16 mouse cellular contexts compared by ENCODE assay signal in the genomic region with DNA sequence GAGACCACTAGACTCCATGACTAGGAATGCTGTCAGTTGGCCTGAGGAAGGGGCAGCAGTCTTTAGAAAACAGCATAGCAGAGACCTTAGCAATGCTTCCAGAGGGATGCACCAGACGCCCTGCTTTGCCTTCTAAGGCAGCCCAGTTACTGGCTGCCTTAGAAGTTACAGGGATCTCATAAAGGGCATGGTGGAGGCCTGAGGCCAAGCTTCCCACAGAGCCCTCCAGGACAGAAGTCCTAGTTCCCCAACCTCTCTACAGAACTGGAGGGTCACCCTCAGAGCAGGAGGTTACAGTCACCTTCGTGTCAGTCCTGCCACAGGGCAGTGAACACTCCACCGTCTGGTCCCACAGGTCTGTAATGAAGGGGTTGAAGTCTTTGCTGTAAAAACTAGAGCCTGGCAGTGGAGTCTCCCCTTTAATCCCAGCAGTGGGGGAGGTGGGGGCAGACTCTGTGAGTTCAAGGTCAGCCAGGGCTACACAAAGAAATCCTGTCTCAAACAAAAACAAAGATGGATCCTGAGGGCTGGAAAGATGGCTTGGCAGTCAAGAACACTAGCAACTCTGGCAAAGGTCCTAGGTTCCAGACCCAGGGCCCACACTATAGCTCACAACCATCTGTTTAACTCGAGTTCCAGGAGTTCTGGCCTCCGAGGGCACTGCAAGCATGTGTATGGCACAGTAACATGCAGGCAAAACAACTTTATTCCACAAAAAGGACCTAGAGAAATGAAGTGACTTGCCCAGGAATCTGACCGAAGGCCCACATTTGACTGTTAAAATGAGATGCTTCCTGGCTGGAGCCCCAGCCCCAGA. TPM values are rescaled to one million over a fixed set of nuclear protein-coding genes. Genes with fewer than 3 reads are reported as not detected.
A peak's percentile ranks its signal among the peaks of the same experiment; 100 is the strongest.
DNase-seq lines count a peak whose midpoint lies in the region; ATAC-seq and TF ChIP-seq lines count a peak whose summit lies in the region.
"Had no signal": no experiment of that assay in that cellular context is flagged by ENCODE, and none has a peak within 500 bp of the region (broad histone marks: within the 10 kb centered on the region; RNA-seq: fewer than 3 reads in every experiment).

No protein-coding gene starts in this region.

- H3K27me3 ChIP-seq in liver, postnatal 0 days (ENCODE audit: insufficient read depth, low read length): no peaks in the 10 kb centered on the region
- H3K27me3 ChIP-seq in midbrain, embryonic 14.5 days (ENCODE audit: control insufficient read depth, insufficient read depth, low read length): no peaks in the 10 kb centered on the region

- peak overlapping the region; percentile 10 for H3K27ac ChIP-seq in bone marrow macrophage, adult 2 months (ENCODE audit: insufficient read depth, low read depth, low read length)
- H3K27ac ChIP-seq in liver, postnatal 0 days (ENCODE audit: low read depth): peak overlapping the region; percentile 58
- no peak overlapping the region for H3K27ac ChIP-seq in midbrain, embryonic 14.5 days (replicated peaks; ENCODE audit: low read depth, low read length)

- TF ChIP-seq EP300 in liver, postnatal 0 days (IDR thresholded peaks at IDR 0.05; ENCODE audit: low read depth): 0 out of 2 replicates have a peak, but pooled peaks have one; percentile 2

- H3K4me3 ChIP-seq in bone marrow macrophage, adult 2 months (ENCODE audit: insufficient read depth, low read length): no peak overlapping the region
- H3K4me3 ChIP-seq in liver, postnatal 0 days (ENCODE audit: low read depth, low read length): no peak overlapping the region
- H3K4me3 ChIP-seq in midbrain, embryonic 14.5 days (replicated peaks; ENCODE audit: low read depth, low read length): no peak overlapping the region
- H3K4me3 ChIP-seq: hindbrain, embryonic 10.5 days; limb, embryonic 10.5 days; megakaryocyte, embryonic 14.5 days had no signal

- 0 out of 2 replicates have a peak, but pooled peaks have one; percentile 1 for ATAC-seq in liver, postnatal 0 days
- ATAC-seq in midbrain, embryonic 14.5 days (ENCODE audit: low FRiP score, low TSS enrichment): no peak
- ATAC-seq: forebrain, embryonic 14.5 days had no signal

- 62% methylated on average over 6 of the region's 6 CpGs for WGBS in liver, postnatal 0 days (ENCODE audit: insufficient replicate concordance)
- 78% methylated on average over 6 of the region's 6 CpGs for WGBS in midbrain, embryonic 14.5 days

- H3K4me1 ChIP-seq in bone marrow macrophage, adult 2 months (ENCODE audit: control insufficient read depth, insufficient read depth, low read length): peaks cover 61% of the 10 kb centered on the region
- H3K4me1 ChIP-seq in liver, postnatal 0 days (ENCODE audit: insufficient read depth): peaks cover 37% of the 10 kb centered on the region
- H3K4me1 ChIP-seq in midbrain, embryonic 14.5 days (ENCODE audit: control insufficient read depth, insufficient read depth, low read length): no peaks in the 10 kb centered on the region

- H3K36me3 ChIP-seq in liver, postnatal 0 days (replicated peaks; ENCODE audit: insufficient read depth, low read length): peaks cover 45% of the 10 kb centered on the region
- H3K36me3 ChIP-seq in midbrain, embryonic 14.5 days (ENCODE audit: control insufficient read depth, insufficient read depth, low read length): no peaks in the 10 kb centered on the region

- TF ChIP-seq POLR2A in bone marrow macrophage, adult 2 months (IDR thresholded peaks at IDR 0.05; ENCODE audit: borderline replicate concordance, low read depth, low read length): no peak

- intact Hi-C loops in gastrocnemius, postnatal 36 days (cut with DNase I): no loop called here

- no peaks in the 10 kb centered on the region for H3K9me3 ChIP-seq in liver, postnatal 0 days (ENCODE audit: low read length)
- no peaks in the 10 kb centered on the region for H3K9me3 ChIP-seq in midbrain, embryonic 14.5 days (ENCODE audit: control insufficient read depth, low read length)
- H3K9me3 ChIP-seq: hindbrain, embryonic 10.5 days; limb, embryonic 10.5 days; megakaryocyte, embryonic 14.5 days had no signal

- no peak overlapping the region for H3K4me2 ChIP-seq in liver, postnatal 0 days (ENCODE audit: low read depth, low read length)
- H3K4me2 ChIP-seq in midbrain, embryonic 14.5 days (ENCODE audit: low read length): no peak overlapping the region

- TF ChIP-seq CTCF in bone marrow macrophage, adult 2 months (IDR thresholded peaks at IDR 0.05; ENCODE audit: low read depth, low read length): no peak
- TF ChIP-seq CTCF in liver, postnatal 0 days (IDR thresholded peaks at IDR 0.05; ENCODE audit: low read depth): no peak

- peak; percentile 44 for DNase-seq in lung, postnatal 36 days
- DNase-seq in lung, postnatal 25 days (ENCODE audit: low spot score): no peak
- DNase-seq in ES-CJ7 (ENCODE audit: low read depth, low spot score): peak; percentile 63
- peak; percentile 34 for DNase-seq in liver, postnatal 0 days
- no peak for DNase-seq in gastrocnemius, postnatal 36 days
- no peak for DNase-seq in midbrain, embryonic 14.5 days
- DNase-seq: cerebellum, adult 18-20 months; embryo, embryonic 11 days; gastrocnemius, postnatal 25 days; kidney, adult 8-10 months had no signal

- H3K9ac ChIP-seq in liver, postnatal 0 days (replicated peaks): no peak overlapping the region
- no peak overlapping the region for H3K9ac ChIP-seq in midbrain, embryonic 14.5 days (replicated peaks; ENCODE audit: low read length)

RNA-seq across cellular contexts. Expression of gene Ucp2, which starts 8.1 kb away (rescaled TPM):
- 1,592 and 1,654 TPM in 2 replicates for polyA plus RNA-seq in bone marrow macrophage, adult 2 months (2012; ENCODE audit: insufficient read depth, insufficient read length, missing spikeins)
- polyA plus RNA-seq in liver, postnatal 0 days (2015; fragmentation: Nextera tagmentation; extraction: Ambion mirVana): 530 and 545 TPM in 2 replicates
- total RNA-seq in gastrocnemius, postnatal 36 days (2021): 10 to 100 TPM; 29.8 to 36.9 TPM
- 47.0 and 55.6 TPM in 2 replicates for polyA plus RNA-seq in midbrain, embryonic 14.5 days (2014; fragmentation: Nextera tagmentation; extraction: Ambion mirVana)

RNA-seq across cellular contexts. Expression of gene Dnajb13, which starts 13.5 kb away (rescaled TPM):
- polyA plus RNA-seq in bone marrow macrophage, adult 2 months (2012; ENCODE audit: insufficient read depth, insufficient read length, missing spikeins): 0.63 and 1.5 TPM in 2 replicates
- 1.0 and 1.8 TPM in 2 replicates for polyA plus RNA-seq in liver, postnatal 0 days (2015; fragmentation: Nextera tagmentation; extraction: Ambion mirVana)
- not detected for total RNA-seq in gastrocnemius, postnatal 36 days (2021)
- polyA plus RNA-seq in midbrain, embryonic 14.5 days (2014; fragmentation: Nextera tagmentation; extraction: Ambion mirVana): 2.0 and 3.7 TPM in 2 replicates
- total RNA-seq: gastrocnemius, postnatal 25 days had no signal

RNA-seq across cellular contexts. Expression of gene Ucp3, which starts 28.4 kb away (rescaled TPM):
- polyA plus RNA-seq in bone marrow macrophage, adult 2 months (2012; ENCODE audit: insufficient read depth, insufficient read length, missing spikeins): not detected in 2 replicates
- 0.08 and 0.21 TPM in 2 replicates for polyA plus RNA-seq in liver, postnatal 0 days (2015; fragmentation: Nextera tagmentation; extraction: Ambion mirVana)
- 100 to 1,000 TPM; 173 to 239 TPM for total RNA-seq in gastrocnemius, postnatal 36 days (2021)
- not detected in 2 replicates for polyA plus RNA-seq in midbrain, embryonic 14.5 days (2014; fragmentation: Nextera tagmentation; extraction: Ambion mirVana)
- polyA plus RNA-seq: forebrain, embryonic 14.5 days; limb, embryonic 10.5 days; neural tube, embryonic 14.5 days had no signal

RNA-seq across cellular contexts. Expression of gene Coa4, which starts 35.6 kb away (rescaled TPM):
- polyA plus RNA-seq in bone marrow macrophage, adult 2 months (2012; ENCODE audit: insufficient read depth, insufficient read length, missing spikeins): 25.9 and 29.7 TPM in 2 replicates
- polyA plus RNA-seq in liver, postnatal 0 days (2015; fragmentation: Nextera tagmentation; extraction: Ambion mirVana): 11.9 and 12.4 TPM in 2 replicates
- total RNA-seq in gastrocnemius, postnatal 36 days (2021): 10 to 100 TPM in 1 of 2 experiments, 1 to 10 TPM in 1; 9.1 to 10.4 TPM
- polyA plus RNA-seq in midbrain, embryonic 14.5 days (2014; fragmentation: Nextera tagmentation; extraction: Ambion mirVana): 16.5 and 16.6 TPM in 2 replicates

Comparison
In these comparisons a context has a peak if more than half of its experiments do, and no peak if none do; other contexts are left out.
1. DNase-seq: peak in lung, postnatal 36 days (single experiment), ES-CJ7 (single experiment) and liver, postnatal 0 days (single experiment); none in lung, postnatal 25 days (single experiment), gastrocnemius, postnatal 36 days (0 of 2) and midbrain, embryonic 14.5 days (single experiment).